Mouse (Mus musculus) NIH3T3 (cell line): Measurements from ENCODE around the gene Tmx4.

ENCODE experiments used
- DNase-seq: peaks from one replicate; pipeline ENCODE4 v3.0.0-alpha.2; 2012; ENCODE audit warnings: low read depth

Gene Tmx4

DNA sequence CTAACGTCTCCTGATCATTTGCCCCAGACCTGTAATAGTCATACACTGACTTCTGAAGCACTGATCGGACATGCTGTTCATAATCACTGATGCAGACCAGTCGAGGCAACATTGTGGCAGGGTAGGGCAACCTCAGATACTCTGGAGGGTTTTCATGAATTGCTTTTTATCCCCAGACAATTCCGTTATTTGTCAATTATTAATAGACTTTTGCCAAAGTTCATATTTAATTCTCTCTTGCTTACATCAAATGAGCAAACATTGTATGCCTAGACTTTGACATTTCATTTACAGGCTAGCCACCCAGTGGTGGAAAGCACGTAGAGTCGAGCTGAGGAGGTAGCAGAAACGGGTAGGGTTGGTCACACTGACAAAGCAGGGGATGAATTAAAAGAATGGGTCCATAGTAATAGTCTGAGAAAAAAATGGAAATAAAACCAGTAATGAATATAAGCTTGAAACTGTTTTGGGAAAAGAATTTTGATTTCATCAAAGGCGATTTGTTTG is 89.7 kb downstream of the Tmx4 start, which contains the start of gene Hao1:
Gene Hao1, minus strand, starts transcription at position 148 of the 507 bp plus-strand sequence.
- DNase-seq: no peak

DNA sequence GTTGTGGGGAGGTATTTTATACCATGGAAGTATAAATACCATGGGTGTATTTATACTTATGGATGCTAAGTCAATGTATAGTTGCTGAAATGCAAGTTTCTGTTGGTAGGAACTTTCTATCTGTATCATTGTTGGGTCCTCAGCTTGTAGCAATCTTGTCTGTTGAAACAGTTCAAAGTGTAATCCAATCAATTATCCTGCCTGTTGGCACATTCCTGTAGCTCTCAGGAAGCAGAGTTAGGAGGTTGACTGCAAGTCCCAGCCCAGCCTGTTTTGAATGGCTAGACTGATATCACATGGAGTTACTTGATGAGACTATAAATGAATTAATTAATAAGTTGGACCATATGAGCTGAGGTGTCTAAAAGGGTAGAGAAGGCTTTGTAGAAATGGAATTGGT is 91.6 kb downstream of the Tmx4 start:
- no peak for DNase-seq

DNA sequence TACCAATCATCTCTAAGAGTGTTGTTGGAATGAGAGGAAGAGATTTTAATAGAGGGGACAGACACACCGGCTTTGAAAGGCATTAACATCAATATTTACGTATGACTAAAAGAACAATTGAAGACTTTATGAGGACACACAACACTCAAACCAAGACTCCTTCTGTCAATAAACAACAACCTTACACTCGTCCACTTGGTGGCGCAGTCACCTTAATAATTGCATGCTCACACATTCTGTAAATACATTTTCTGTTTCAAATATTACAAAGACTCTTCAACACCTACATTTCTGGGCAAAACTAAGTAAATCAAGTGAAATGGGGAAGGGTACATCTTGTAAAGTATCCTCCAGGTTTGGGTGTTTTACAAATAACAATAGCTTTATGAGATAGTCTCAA is 94.2 kb downstream of the Tmx4 start:
- DNase-seq: peak; percentile 89

DNA sequence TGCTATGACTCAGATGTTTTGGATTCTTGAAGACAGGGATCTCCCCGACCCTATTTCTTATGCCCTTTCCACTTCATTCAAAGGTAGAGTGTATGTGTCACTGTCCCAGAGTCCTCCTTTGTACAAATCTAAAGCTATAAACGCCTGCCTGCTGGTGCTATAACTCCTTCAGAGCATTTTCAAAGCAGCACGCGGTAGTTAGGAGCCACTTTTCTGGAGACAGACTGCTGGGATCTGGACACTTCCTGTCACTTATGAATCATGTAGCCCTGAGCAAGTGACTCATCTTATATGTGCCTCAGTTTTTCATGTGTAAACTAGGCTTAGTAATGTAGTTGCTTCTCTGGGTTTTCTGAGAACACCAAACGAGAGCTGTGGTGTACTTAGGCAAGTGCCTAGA is 98.8 kb downstream of the Tmx4 start:
- DNase-seq: peak; percentile 28

DNA sequence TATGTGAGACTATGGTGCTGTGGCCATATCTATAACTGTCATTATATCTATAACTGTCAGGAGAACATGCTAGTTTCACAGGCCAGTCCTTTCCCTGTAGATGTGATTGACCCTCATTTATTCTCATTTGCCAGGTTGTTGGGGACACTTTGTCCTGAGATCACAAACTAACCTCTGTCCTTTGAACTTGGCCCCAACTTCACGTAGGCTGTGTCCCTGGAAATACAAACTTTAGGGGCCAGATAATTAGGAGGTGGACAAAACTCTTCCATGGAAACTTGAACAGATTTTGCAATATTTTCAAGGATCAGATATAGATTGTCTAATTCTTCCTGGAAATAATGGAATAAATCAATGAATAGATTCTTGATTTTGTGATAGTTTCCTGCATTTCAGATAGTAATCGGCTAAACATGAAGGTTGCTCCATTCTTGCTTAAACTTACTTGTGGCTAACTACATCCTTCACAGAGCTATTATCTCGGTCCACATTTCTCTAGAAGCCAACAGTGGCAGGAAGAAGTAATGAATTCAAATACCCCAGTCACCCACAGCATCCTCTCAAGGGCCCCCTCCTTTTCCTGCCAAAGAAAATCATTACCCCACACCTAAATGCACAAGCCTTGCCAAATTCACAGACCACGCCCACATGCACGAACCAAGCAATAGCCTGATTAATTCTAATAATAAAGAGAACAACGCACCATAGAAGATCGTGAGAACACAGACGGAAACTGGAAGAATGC is 99.5 kb downstream of the Tmx4 start:
- peak; percentile 20 for DNase-seq
